Mouse (Mus musculus) adrenal gland, postnatal 10 days (tissue): Measurements from ENCODE around the gene Tgfbi. TPM values are rescaled to one million over a fixed set of nuclear protein-coding genes. Genes with fewer than 3 reads are reported as not detected.

Experiments
- DNase-seq: peaks from one replicate; pipeline ENCODE4 v3.0.0; 2021; ENCODE audit warnings: mixed read lengths
- total RNA-seq, 2 experiments: library from RNA; stranded (reverse); gene quantifications; 2 replicates each; pipeline ENCODE4 v1.2.3; 2021

Tgfbi gene
- total RNA-seq, 2 experiments from 2014 or later: 52.0 to 57.7 TPM

DNA sequence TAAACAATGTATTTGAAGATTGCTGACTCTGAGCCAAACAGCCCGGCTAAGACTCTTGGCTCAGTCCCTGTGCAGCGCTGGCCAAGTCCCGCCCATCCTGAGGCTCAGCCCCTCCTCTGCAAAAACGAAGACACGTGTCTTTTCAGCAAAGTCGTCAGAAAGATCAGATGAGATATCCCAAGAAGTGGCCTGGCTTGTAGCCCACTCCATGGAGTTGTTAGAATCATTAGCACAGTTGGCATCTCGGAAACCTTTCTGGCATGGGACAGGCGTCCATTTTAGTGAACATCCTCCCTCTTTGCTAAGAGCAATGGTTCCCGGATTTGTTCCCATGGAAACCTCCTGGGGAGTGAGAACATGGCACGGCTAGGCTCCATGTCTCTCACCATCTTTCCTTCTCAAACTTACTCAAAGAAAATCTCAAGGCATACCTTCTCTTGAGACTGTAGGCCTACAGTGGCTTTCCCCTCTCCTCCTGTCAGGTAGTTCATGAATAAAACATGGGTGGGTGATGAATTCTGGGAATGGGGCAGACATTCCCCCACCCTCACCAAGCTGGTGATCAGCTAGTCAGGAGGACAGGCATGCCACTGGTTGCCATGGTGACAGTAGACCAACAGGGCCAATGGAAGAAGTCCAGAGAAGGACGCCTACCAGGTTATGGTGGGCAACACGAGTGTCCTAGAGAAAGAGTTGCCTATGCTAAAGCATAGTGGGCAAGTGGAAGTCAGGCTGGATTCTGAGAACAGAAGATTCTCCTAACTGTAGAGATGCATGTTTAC, 11.3 kb upstream of the Tgfbi start:
- peak; percentile 80 for DNase-seq

DNA sequence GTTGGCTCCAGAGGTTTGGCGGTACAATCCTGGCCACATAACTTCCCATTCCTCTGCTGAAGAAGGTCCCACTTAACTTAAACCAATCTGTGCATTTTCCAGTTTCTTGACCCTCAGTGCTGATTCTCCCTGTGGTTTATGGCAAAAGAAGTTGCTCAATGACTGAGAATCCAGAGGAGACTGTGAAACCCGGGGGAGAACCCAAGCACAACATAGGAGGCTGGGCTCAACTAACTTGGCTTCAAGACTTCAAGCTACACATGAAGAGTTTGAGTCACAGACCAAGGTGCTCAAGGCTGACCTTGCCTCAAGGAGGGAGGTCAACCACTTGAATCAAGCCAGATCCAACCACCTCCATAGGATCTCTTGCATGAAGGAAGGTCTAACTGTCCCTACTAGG, 9.8 kb upstream of the Tgfbi start:
- no peak for DNase-seq

GRCm38 (mm10) chr13:56600216-56600890, 9.0 kb upstream of the Tgfbi start:
- peak; percentile 76 for DNase-seq

DNA sequence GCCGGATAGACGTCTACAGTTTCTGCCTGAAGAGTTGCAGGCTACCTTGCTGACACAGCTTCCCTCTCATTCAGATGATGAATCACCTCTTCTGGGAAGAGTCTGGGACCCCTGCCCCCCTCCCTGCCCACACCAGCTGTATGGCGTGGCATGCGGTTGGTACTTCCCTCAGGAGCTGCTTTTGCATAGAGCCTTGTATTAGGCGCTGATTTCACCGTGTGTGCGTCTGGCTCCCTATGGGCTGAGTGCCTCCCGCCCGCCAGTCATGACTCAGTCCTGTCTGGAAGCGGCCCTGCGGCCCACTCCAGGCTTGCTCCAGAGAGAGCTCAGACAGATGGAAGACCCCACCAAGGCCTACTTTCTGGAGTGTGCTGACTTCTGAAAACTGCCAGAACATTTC, 8.1 kb upstream of the Tgfbi start:
- peak; percentile 63 for DNase-seq

DNA sequence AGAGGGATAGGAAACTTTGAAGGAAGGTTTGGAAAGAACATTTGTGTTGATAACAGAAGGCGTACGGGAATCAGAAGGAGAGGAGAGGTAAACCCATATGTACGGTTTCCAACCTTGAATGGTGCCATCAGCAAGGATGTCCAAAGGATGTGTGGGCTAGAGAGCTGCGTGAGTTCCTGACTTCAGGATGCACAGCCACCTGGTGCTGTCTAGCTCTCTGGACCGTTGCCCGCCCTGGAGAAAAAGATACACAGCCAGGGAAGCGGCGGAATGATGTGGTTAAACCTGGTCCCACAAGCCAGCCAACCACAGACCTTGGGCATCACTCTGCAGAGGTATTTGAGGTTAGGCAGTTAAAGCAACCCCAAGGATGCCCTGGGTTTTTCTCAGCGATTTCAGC, 3.8 kb upstream of the Tgfbi start:
- no peak for DNase-seq

GRCm38 (mm10) chr13:56606724-56607123, 2.6 kb upstream of the Tgfbi start:
- DNase-seq: no peak

- DNase-seq: no peak
These were observed 2.1 kb upstream of the Tgfbi start for GRCm38 (mm10) chr13:56607225-56607624.

DNA sequence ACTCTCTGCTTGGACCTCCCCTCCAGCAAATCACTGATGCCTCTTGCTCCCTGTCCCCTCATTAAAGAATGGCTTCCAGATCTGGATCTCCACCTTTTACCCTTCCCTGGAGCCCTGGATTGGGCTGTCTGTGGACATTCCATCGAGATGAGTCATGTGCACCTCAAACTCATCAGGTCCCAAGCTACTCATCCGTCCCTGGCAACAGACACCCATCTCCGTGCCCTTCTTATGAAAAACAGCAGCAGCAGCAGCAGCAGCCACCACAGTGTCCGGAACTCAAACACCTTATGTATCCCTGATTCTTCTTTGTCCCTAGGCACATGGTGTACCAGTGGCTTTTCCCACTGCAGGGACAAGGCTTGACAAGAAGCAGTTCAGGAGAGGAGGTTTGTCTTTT, 1.5 kb upstream of the Tgfbi start:
- no peak for DNase-seq

GRCm38 (mm10) chr13:56611129-56611528, 1.8 kb downstream of the Tgfbi start:
- peak; percentile 33 for DNase-seq

- DNase-seq: no peak
These were observed 2.4 kb downstream of the Tgfbi start for GRCm38 (mm10) chr13:56611741-56612140.

- DNase-seq: no peak
These were observed 3.0 kb downstream of the Tgfbi start for GRCm38 (mm10) chr13:56612331-56612730.

- peak; percentile 41 for DNase-seq
These were observed 4.2 kb downstream of the Tgfbi start for GRCm38 (mm10) chr13:56613366-56613998.

GRCm38 (mm10) chr13:56614768-56615167, 5.4 kb downstream of the Tgfbi start:
- no peak for DNase-seq

DNA sequence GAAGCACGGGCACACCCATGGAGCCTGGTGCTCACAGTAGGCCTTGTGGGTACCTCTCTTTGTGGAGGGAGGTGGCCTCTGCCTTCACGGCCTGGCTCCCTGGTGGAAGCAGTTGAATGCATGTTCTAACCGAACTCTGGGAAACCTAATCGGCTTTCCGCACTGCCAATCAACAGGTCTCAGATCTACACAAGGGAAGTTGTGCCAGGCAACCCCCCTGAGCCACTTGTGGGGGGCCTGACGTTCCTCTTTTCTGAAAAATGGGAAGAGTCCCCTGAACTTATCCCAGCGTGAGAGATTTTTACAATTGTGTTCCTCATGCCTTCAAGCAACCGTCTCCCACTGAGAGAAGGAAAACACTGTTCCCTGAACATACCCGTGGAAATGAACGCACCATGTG, 5.9 kb downstream of the Tgfbi start:
- DNase-seq: no peak

DNA sequence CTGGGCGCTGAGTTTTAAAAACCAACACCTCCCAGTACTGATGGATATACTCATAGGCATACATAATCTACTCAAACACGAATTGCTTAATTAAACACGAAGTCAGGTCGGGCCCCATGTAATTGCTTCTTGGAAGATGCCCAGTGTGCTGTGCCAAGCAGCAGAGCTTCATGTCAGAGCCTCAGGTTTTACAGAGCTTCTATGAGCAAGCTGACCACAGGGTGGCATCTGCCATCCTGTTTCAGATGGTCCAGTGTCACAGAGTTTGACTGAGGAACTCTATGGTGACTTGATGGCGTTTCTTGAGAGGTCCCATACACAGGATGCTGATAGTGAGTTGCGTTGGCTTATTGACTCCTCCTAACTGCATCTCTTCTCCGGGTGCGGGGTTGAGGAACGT, 6.5 kb downstream of the Tgfbi start:
- DNase-seq: no peak

GRCm38 (mm10) chr13:56616386-56616785, 7.1 kb downstream of the Tgfbi start:
- DNase-seq: no peak

DNA sequence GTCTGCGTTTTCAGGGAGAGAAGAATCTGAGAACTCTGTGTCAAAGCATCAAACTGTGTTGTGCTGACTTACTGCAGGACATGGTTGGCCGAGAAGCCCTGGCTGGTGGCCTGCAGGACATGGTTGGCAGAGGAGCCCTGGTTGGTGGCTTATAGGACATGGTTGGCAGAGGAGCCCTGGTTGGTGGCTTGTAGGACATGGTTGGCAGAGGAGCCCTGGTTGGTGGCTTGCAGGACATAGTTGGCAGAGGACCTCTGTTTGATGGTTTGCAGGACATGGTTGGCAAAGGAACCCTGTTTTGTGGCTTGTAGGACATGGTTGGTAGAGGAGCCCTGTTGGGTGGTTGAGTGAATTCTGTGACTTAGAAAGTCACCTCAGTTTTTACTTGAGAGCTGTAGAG, 7.9 kb downstream of the Tgfbi start:
- DNase-seq: peak; percentile 51

DNA sequence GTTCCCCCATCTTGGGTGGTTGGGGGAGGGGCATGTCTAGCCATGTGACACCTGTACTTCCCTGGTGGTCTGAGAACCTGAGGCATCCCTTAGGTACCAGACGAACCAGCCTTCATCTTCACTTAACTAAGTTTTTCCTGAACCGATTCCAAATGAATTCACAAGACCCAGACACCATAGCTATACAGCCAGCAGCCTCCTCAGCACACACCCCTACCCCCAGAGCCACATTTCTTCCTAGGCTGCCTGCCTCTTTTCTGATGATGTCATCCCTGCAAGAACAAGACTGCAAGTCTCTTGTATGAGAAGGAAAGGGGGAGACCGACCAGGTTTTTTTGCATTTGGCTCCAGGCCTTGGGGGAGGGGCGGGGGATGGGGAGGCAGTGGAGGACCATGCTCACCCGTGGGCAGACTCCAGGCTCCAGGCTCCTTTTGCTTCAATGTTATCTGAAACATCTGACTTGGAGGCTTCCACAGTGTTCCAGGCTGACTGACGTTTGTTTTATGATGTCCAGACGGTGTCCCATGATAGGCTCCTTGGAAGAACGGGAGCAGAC, 13.0 kb downstream of the Tgfbi start:
- no peak for DNase-seq

DNA sequence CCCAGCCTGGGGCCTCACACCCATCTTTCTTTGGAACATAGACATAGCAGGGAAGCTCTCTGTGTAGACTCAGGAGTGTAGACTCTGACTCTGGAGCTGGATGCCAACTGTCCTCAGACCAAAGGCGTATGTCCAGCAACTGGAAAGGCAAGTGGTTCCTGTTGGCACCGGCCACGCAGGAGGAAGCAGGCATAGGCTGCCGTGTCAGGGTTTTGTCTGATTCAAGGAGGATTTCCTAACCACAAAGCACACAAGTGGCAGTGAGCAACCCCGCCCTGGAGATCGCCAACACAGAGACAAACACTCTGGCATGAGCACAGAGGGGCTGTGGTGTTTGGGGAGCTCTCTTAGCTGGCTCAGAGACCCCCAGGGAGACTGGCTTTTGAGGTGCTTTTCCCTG, 17.2 kb downstream of the Tgfbi start:
- no peak for DNase-seq

DNA sequence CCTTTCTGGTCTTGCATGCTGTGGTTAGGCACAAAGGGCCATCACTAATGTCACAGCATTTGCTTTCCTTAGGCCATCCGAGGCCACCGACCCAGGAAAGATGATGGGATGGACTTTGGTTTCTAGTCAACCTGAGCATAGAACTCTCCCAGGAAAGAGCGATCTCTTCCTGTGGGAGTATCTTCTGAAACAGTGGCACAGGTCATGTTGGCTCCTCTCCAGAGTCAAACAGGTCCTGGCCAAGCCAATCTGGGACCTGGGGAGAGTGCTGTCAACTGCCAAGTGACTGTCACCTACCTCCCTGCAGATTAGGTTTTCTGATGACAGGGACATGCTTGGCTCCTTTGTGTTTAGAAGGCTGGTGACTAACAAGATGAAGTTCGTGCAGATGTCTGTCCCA, 20.8 kb downstream of the Tgfbi start:
- no peak for DNase-seq

- no peak for DNase-seq
These were observed 21.2 kb downstream of the Tgfbi start for GRCm38 (mm10) chr13:56630552-56630951.

GRCm38 (mm10) chr13:56631332-56631731, 22.0 kb downstream of the Tgfbi start:
- DNase-seq: no peak

GRCm38 (mm10) chr13:56634139-56634615, 24.9 kb downstream of the Tgfbi start:
- DNase-seq: no peak
